Mouse (Mus musculus): ENCODE measurements around the gene Pter.
A peak's percentile ranks its signal among the peaks of the same experiment; 100 is the strongest.

Pter gene

DNA sequence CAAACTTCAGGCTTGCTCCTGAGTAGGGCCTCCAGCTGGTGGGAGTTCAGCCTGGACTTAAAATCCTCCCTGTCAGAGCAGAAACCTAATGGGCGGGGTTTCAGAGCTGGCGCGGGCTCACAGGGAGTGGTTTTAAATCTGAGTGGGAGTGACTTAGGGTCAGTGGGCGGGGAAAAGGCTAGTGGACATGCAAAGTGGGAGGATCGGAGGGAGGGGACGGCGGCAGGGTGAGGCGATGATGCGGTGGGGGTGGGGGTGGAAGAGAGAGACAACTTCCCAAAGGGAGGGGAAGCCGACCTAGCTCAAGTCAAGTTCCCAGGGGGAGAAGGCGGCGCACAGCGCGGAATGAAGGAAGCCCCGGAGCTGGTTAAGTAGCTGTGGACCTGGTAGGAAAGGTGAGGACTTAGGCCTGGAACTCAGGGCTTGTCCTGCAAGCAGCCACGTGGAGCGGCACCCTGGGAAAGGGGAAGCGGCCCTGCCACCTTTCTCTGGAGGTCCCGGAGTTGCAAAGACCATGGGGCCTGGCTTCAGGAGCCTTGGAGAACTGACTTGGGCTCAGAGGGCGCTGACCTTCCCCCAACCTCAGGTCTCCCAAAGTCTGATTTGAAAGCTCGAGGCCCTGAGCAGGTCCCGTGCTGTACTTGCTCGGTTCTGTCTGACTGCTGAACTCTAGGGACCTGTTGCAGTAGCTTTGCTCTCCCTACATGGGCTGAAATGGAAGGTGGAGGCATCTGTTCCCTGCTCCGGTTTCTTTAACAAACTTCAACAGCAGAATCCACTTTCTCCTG is at the start of gene Pter:
Gene Pter, plus strand, starts transcription at position 238 of the 788 bp plus-strand sequence.
- DNase-seq (ENCODE audit: low spot score in 2 of 2), result peak; percentile 18 to 23

DNA sequence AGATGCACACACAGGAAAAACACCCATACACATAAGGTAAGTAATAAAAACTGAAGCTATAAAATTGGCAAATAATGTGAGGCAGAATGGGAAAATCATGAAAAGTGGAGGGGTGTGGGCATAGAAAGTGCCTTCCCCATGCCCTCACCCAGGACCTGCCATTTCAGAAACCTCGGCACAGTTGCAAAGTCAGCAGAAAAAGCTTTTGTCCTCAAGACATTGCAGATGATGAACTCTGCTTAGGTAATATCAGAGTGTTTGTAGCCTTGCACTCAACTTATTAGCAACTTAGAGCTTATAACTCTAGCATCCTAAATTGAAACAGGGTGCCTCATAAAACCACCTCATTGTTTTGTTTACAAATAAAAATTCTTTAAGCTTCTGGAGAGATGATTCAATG is 49.6 kb upstream of the Pter start:
- no peak for DNase-seq (ENCODE audit: low spot score in 2 of 2)

DNA sequence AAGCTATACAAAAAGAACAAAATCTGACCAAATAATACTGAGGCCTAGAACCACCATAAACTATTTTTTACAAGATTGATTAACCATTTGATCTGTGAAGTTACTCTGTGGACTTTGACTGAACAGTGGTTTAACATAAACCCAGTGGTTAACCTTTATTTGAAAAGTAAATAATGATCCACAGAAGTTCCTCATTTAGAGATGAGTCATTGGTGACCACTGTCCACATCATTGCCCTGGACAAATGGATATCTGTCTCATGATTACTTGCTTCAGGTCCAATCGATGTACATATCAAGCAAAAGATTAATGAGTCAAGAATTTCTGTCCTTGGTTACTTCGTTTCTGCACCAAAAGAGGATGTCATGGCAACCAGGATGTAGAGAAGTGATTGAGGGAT is 44.3 kb upstream of the Pter start:
- DNase-seq (ENCODE audit: low spot score in 2 of 2), result no peak

DNA sequence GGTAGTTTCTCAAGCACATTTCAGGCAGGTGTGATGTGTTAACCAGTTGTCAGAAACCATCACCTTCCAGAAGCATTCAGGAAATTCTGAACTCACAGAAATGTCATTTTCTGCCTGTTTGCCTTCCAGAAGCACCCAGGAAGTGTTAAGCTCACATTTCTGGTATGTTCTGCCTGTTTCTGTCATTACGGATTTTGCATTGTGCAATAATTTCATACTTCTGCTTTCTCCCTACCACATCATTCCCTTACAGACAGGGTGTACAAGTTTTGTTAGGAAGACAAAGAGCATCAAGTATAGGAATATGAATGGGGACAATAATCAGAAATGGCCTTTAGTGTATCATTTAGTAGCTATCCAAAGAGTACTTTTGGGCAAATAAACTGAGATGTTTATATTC is 42.8 kb upstream of the Pter start:
- DNase-seq (ENCODE audit: low spot score in 2 of 2), result no peak

DNA sequence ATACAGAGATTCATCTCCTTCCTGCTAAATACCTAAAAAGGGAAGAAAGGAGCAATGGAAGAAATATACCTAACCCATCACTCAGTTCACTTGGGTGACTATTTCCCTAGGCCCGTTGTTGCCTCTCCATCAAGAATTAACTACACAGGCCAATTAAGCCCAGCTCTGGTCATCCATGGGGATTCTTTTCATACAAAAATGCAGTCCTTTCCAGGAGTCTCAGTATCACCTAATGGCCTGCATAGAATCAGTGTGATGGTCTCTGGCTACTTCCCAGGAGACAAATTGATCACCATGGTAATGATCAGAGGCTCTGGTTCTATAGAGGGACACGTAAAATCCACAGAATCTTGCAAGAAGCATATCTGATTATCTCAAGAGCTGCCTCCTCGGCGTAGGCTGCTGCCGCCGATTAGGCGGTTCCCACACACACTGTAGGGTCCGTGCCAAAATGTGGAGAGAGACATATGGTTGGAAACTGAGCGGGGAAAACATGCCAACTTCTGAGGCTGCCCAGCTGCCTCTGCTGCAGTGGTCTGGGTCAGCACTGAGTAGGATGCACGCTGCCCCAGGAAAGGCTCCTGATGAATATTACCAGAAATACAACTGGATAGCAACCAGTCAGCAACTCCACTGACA is 40.4 kb upstream of the Pter start:
- DNase-seq (ENCODE audit: low spot score in 2 of 2), result peak; percentile 42 to 45

DNA sequence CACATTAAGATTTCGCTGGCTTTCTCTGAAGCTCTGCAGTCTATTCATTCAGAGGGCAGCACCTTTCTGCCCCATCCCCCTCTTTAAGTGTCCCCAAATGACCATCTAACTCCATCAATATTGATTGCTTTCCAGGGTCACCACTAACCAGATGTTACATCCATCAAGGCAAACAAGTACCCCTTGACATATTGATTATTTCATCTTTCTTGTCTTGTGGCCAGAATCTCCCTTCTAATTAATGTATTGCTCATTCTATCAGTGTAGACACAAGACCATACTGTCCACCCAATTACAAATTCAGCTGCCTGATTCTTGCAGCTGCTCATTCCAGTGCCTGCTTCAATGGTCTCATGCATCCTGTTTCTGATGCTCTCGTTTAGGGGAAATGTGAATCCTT is 36.8 kb upstream of the Pter start:
- DNase-seq (ENCODE audit: low spot score in 2 of 2), result no peak

DNA sequence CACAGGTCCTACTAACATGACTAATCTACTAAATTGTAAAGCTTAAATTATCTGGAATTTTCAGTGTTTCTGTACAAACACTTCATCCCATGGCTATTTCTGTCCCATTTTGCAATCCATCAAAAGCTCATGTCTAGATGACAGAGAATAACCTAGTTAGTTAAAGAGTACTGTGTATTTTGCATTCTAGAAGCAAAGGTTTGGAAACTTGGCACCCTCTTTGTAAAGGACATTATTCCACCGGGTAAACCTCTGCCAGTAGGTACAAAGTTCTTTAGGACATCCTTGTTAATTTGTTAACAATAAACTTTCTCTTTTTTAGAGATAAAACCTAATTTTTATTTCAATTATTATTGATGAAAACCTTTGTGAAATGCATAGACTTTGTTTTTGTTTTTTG is 18.1 kb upstream of the Pter start:
- no peak for DNase-seq (ENCODE audit: low spot score in 2 of 2)

DNA sequence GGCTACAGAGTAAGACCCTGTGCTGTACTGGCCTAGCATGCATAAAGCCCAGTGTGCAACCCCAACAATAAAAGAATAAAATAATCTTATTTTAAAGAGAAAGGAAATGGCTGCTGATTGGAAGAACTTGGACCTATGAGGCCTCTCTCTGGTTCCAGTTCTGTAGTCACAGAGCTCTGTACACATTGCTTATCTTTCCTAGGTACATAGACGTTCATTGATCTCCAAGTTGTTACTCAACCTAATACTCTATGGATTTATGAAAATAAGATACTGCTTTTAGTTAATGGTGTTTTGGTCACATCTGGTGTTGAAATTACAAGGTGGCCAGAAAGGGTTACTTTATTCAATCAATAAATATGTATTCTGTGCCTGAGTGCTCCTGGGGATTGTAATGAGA is 1.8 kb downstream of the Pter start:
- DNase-seq (ENCODE audit: low spot score in 2 of 2), result no peak

DNA sequence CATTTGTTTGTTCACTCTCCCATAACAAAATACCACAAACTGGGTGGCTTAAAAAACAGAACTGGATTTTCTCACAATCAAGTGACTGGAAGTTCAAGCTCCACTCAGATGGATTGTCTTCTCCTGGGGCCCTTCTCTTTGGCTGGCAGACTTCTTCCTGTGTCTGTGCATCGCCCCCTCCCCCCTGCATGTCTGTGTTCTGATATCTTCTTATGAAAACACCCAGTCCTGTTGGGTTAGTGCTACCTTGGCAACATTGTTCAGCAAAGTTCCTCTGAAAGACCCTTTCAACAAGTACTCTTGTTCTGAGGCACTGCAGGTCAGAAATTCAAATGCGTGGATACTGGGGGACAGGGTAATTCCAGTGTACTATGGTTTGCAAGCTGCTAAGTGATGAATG is 6.5 kb downstream of the Pter start:
- DNase-seq (ENCODE audit: low spot score in 2 of 2), result no peak

DNA sequence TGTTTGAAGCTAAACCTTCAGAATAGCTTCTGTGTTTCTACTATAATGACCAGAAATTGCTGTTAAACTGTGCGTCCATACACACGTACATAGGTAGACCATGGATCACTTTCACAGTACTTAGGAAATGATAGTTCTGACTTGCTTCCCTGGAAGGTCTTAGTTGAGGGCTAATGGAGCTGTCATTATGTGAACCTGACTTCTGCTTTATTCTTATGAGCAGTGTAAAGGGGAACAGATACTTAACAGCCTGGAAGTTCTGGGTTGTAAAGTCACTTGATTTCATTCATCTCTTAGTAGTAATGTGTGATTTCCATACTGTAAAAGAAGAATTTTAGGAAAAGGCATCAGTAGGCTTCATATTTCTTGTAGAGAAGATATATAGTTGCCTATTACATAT is 10.1 kb downstream of the Pter start:
- DNase-seq (ENCODE audit: low spot score in 2 of 2), result no peak

DNA sequence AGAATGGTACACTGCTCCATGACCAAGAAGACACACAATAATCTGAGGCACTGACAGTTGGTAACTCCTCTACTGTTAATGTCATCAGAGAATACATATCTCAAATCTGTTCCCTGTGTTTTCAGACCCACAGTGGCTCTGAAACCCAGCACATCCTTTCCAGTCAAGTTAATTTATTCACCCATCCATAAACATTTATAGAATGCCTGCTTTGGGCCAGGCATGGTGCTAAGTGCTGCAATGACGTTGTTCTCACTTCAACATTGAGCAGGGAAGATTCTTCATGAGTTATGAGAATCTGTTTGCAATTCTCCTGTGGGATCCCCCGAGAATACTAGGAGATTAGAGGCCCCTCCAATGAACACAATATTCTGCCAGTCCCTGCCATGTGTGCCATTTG is 11.4 kb downstream of the Pter start:
- peak in 1 of 2 experiments; percentile 7 for DNase-seq (ENCODE audit: low spot score in 2 of 2)

DNA sequence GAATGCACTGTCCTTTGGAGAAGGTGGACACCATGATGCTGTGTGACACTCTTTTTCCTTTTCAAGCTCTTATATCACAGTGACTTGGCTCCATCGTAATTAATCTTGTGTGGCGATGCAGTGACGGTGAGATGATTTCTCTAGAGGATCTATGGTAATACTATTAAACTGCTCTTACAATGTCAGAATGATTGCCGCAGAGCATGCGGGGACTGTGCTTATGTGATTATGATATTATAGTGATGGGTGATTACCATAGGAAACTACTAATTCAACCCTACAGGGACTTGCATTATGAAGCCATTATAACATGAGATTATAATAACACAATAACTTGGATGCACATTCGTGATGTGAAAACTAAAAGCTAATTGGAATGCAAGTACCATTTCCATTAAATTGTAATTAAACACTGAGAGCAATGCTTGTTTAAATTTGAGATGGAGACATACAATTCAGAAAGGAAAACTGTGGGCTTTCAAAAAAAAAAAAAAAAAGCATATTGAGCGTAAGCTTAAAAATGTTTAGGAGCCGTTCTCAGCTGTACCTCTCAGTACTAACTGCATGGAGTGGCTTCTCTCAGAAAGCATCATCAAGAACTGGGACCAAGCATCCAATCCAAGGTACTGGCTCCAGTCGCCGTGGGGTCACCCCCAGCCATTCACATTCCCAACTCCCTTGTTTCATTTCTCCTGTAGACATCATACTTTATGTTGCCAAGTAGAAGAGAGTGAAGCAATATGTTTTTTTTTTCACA is 13.8 kb downstream of the Pter start:
- no peak for DNase-seq (ENCODE audit: low spot score in 2 of 2)

DNA sequence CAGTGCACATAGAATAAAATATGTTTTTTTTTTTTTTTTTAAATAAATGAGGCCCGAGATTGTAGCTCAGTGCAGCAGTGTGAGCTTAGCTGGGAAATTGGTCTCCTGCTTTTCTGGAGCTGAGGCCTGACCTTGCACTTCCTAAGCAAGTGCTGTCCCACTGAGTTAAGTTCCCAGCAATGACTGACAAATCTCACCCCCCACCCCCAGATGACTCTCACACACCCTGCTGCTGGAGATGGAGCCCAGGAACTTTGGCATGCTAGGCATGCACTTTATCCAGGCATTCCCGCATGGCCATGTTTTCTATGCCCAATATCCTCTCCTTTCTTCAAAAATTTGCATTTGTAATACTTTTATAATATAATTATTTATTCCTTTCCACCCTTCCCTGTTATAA is 14.8 kb downstream of the Pter start:
- no peak for DNase-seq (ENCODE audit: low spot score in 2 of 2)

DNA sequence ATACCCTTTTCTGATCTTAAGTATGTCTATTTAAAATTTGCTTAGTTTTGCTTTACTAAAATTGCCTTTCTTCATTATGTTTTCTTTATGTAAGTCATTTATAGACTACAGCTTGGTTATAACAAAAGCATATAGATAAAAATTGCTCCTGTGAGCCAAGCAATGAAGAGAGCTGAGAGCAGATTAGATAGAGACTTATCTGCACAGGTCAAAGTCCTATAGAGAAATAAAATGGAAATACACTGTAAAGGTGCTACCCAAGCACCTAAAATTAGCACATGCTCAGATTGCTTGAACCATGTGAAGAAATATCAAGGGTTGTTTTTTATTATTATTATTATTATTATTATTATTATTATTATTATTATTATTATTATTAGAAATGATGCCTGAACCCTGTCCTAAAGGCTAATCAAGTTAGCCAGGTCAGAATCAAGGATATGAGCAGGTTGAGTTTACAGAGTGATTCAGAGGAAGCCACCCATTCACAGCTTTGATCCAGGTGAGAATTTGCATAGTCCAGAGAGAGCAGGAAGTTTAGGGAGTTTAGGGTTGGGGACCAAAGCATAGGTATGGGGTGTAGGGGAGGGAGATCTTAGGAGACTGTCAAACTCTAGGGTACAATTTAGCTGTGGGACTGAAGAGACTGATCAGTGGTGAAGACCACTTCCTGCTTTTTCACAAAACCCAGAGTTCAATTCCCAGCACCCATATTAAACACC is 33.0 kb downstream of the Pter start:
- no peak for DNase-seq (ENCODE audit: low spot score in 2 of 2)

DNA sequence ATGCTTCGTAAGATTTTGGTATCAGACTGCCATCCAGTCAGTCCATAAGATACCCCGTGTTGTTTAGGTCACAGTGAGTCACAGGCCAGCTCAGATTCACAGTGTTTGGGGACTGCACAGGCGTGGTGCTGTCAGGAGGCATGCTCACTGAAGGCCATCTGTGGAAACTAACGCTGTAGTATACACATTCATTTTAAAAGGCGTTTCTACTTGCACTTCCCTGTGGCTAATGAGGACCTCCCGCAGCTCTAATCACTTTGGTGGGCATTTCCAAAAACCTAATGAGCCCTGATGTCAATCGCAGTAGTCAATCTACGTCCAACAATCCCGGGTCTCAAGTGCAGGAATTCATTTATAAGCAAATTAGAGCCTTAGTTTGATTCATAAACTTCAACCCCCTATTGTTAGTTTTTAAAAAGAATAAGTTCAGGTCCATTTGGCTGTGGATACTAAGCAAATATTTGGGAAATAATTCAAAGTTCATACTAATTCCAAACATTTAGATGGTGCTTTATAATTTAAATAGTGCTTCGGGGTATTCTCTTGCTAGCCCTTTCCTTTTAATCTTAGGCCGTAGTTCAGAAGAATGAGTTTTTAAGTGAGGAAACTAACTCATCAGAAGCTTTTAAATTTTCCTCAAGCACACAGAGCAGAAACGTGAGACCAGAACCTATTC is 46.3 kb downstream of the Pter start:
- DNase-seq (ENCODE audit: low spot score in 2 of 2), result no peak

DNA sequence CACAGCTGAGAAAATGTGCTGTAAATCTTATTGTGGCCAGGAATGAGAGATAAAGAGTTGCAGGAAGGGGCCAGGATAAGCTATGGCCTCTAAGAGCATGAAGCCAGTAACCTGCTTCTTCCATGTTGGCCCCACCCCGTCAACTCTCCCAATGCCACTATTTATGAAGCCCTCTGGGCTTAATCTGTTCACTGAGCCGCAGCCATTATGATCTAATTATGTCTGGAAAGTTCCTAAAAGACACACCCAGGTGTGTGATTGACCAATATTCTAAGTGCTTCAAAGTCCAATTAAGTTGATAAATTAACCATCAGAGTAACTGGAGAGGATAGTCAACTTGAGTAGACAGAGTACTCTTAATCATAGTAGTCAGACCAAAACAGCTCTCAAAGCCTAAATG is 49.9 kb downstream of the Pter start:
- no peak for DNase-seq (ENCODE audit: low spot score in 2 of 2)

DNA sequence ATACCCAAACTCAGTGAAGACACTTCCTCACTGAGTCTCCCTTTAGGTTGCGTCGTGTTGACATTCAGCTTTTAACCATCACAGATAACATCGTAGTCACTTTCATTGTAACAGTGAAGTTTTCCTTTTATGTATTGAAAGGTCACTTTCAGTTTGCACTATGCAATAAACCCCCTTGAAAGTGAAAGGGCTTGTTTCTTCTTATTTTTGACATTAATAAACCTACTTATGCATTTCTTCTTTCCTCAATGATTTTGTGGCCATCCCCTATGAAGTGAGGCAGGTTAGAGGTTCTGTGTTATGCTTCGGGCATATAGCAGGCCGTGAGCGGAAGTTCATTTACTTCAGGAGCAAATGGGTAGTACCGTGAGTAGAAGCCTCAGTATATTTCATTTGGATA is 53.5 kb downstream of the Pter start:
- no peak for DNase-seq (ENCODE audit: low spot score in 2 of 2)

DNA sequence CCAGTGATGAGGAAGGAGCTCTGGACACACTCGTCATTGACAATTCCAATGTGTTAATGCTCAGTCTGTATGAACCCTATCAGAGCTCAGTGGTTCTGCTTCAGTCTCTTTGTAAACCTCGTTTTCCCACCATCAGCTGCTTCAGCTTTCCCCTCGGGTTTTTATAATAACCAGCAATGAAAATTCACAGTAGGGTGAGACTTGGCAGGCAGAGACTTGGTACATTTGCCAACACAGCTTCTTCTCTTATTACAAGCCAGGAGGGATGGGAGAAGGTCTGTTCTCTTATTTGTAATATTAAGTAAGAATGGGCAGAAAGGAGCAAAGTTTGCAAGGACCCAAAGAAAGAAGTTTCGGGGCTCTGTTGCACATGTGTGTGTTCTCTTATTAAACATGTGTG is 54.9 kb downstream of the Pter start:
- no peak for DNase-seq (ENCODE audit: low spot score in 2 of 2)

DNA sequence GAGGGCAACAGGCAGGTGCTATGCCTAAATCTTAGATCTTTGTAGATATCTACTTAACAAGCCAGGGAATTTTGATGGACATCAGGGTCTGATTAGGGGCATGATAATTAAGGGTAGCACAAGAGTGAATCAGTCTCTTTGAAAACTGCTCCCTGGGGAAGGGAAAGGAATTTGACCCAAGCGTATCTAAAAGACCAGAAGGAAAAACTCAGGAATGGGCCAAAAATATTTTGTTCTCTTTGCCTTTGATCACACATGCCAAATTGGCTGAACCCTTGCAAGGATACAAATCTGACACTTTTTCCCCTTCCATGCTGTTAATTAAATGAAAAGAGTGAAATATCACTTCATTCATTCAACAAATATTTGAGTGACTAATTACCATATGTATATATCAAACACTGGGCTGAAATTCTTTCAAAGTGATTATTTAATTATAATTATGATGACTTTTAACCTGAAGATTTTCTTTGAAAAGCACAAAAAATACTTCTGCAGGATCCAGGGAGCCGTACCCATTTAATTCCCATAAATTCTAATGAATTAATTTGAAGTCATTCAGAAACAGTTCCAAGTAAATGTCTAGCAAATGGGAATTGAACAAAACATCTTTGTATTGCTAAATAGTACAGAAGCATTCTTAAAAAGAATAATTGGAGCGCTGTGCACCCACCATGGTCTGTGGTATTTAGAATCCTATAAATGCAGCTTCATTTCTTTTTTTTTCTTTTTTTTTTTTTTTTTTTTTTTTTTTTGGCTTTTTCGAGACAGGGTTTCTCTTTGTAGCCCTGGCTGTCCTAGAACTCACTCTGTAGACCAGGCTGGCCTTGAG is 61.3 kb downstream of the Pter start:
- no peak for DNase-seq (ENCODE audit: low spot score in 2 of 2)

DNA sequence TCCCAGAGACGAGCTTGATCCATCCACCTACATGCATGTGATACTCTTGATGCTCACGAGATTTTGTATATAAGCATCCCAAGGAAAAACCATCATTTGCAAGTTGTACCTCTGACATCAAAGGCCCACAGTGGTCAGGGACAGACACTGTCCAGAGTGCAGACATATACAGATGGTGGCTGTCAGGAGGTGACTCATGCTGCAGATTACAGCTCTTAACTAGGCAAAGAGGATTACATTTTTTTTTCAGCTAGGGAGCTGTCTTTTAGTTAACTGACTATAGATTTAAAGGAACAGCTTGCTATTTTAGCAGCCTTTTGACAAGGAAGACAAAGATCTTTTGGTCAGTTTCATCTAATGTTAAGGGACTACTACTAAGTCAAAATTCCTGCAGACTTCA is 76.2 kb downstream of the Pter start:
- DNase-seq (ENCODE audit: low spot score in 2 of 2), result no peak

DNA sequence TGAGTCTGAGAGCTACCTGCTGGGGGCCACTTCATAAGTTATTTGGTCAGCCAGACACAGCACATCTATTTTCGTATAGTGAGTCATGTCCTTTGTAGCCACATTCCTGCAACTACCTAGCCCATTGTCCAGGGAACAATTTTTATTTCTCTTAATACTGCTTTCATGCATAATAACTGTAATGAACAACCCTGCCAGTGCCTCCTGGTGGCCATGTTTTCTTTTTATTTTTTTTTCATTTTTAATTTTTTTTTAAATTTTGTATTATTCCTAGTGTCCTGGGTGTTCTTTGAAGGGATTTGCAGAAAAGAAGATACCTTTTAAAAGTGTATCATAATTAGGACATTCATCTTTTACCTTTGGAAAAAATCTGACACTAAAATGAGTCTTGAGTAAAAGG is 84.6 kb downstream of the Pter start:
- DNase-seq (ENCODE audit: low spot score in 2 of 2), result no peak
